Mouse (Mus musculus) neural tube, embryonic 13.5 days (tissue): Measurements from ENCODE around the gene Cacna2d4. TPM values are rescaled to one million over a fixed set of nuclear protein-coding genes. Genes with fewer than 3 reads are reported as not detected.

Source experiments
- ATAC-seq: fragments of 200-750 bp; cut with Nextera tagmentation; 2 replicates; pipeline ENCODE4 v1.8.0; 2017; ENCODE audit warnings: low read depth, mild to moderate bottlenecking, moderate TSS enrichment, moderate library complexity
- H3K27ac ChIP-seq: fragments of 300-500 bp; sonication (generic); replicated peaks from 2 replicates; pipeline ENCODE4 v1.5.1; 2015; ENCODE audit warnings: moderate library complexity, mild to moderate bottlenecking, inconsistent platforms
- H3K27me3 ChIP-seq: fragments of 300-500 bp; sonication (generic); 2 replicates; pipeline ENCODE4 v1.6.1; 2015; ENCODE audit warnings: mild to moderate bottlenecking, inconsistent platforms
- H3K36me3 ChIP-seq: fragments of 300-500 bp; sonication (generic); 2 replicates; pipeline ENCODE4 v1.6.1; 2015; ENCODE audit warnings: mild to moderate bottlenecking, inconsistent platforms
- H3K4me1 ChIP-seq: fragments of 300-500 bp; sonication (generic); replicated peaks from 2 replicates; pipeline ENCODE4 v1.6.1; 2015; ENCODE audit warnings: inconsistent platforms
- H3K4me2 ChIP-seq: fragments of 300-500 bp; sonication (generic); 2 replicates; pipeline ENCODE4 v1.6.1; 2015; ENCODE audit warnings: inconsistent platforms, mild to moderate bottlenecking, moderate library complexity
- H3K4me3 ChIP-seq: fragments of 300-500 bp; sonication (generic); 2 replicates; pipeline ENCODE4 v1.5.1; 2015; ENCODE audit warnings: mild to moderate bottlenecking, inconsistent platforms
- H3K9ac ChIP-seq: fragments of 300-500 bp; sonication (generic); 2 replicates; pipeline ENCODE4 v1.6.1; 2015; ENCODE audit warnings: moderate library complexity, mild to moderate bottlenecking, inconsistent platforms
- H3K9me3 ChIP-seq: fragments of 300-500 bp; sonication (generic); 2 replicates; pipeline ENCODE4 v1.6.1; 2016; ENCODE audit warnings: inconsistent platforms
- WGBS: fragments of 180-500 bp; shearing (Covaris S2); methylation state at CpG from one replicate; pipeline ENCODE4 v1.1.7; 2015; 5-methylcytosine and 5-hydroxymethylcytosine counted together
- polyA plus RNA-seq: library from polyadenylated mRNA; unstranded; fragments of >200 nt; fragmentation: Nextera tagmentation; extraction: Ambion mirVana; gene quantifications from 2 replicates; pipeline ENCODE4 v1.2.1, GENCODE M21; 2015

Cacna2d4 gene
- polyA plus RNA-seq = 0.17 and 0.55 TPM in 2 replicates

DNA sequence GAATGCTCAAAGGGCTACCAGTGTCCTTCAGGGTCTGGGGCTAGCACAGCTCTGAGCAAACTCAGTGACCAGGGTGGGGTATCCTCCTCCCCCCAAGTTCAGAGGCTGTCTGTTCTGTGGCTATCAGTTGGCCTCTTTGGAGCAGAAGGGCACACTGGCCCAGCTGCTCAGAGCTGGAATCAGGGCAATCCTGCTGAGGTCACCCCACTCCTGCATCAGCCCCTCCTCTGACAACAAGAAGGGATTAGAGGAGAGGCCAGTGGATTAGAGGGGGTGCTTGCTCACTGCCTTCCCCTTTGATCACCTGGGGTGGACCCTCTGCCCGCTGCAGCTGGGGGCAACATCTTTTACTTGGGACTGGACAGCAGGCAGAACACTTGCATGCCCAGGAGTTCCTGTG, at the start of gene Cacna2d4:
Gene Cacna2d4 (plus strand): TSS at position 286 of the 400 bp plus-strand sequence.
- 71% methylated on average over 1 of the region's 1 CpGs for whole genome bisulfite sequencing
- no peak for ATAC-seq
- no peak within 1 kb of the TSS for H3K4me2 ChIP-seq
- no peaks in the 10 kb centered on the region for H3K9me3 ChIP-seq
- no peaks in the 10 kb centered on the region for H3K36me3 ChIP-seq
- no peaks in the 10 kb centered on the region for H3K27me3 ChIP-seq
- no peak within 1 kb of the TSS for H3K9ac ChIP-seq
- no peak within 1 kb of the TSS for H3K4me3 ChIP-seq
- peak within 1 kb of the TSS; percentile 61 for H3K27ac ChIP-seq
- peaks cover 27% of the 10 kb centered on the region for H3K4me1 ChIP-seq

DNA sequence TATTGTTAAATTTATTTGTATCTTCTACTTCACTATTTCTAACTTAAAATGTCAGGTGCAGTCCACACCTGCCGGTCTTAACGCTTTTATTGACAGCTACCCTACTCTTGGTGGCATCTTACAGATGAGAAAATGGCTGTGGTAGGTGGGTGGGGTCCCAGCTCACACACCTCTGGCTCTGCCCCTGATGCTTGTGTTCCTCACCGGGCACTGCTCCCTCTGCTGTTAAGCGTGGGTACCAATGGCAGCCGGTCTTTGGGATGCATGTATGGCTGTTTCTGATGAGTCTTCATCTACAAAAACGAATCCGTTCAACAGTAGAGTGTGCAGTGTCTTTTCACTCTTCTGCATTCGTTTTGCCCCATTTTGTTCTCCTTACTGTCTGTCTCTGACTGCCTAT, 49.7 kb upstream of the Cacna2d4 start:
- no peak overlapping the region for H3K27ac ChIP-seq
- ATAC-seq = no peak
- WGBS = 67% methylated on average over 8 of the region's 8 CpGs
- H3K9ac ChIP-seq = no peak overlapping the region
- H3K9me3 ChIP-seq = no peaks in the 10 kb centered on the region
- H3K36me3 ChIP-seq = peaks cover 56% of the 10 kb centered on the region
- no peaks in the 10 kb centered on the region for H3K4me1 ChIP-seq
- no peak overlapping the region for H3K4me2 ChIP-seq
- no peak overlapping the region for H3K4me3 ChIP-seq
- H3K27me3 ChIP-seq = no peaks in the 10 kb centered on the region

DNA sequence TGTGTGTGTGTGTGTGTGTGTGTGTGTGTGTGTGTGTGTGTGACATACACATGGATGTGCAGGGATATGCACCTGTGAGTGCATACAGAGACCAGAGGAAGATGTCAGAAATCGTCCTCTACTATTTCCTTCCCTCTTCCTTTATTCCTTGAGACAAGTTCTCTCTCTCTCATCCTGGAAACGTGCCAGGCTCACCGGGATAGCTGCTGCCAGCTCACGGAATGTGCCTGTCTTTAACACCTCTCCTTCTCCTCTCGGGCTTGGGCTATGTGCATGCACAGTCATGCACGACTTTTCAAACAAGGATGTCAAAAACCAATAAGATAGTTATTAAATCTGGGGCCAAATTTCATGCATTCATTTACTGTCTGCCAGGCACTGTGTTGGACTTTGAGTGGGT, 48.7 kb upstream of the Cacna2d4 start:
- H3K9me3 ChIP-seq = no peaks in the 10 kb centered on the region
- ATAC-seq = no peak
- H3K27me3 ChIP-seq = no peaks in the 10 kb centered on the region
- whole genome bisulfite sequencing = 68% methylated on average over 6 of the region's 6 CpGs
- H3K4me1 ChIP-seq = no peaks in the 10 kb centered on the region
- no peak overlapping the region for H3K27ac ChIP-seq
- peaks cover 66% of the 10 kb centered on the region for H3K36me3 ChIP-seq
- no peak overlapping the region for H3K4me3 ChIP-seq
- no peak overlapping the region for H3K4me2 ChIP-seq
- no peak overlapping the region for H3K9ac ChIP-seq

DNA sequence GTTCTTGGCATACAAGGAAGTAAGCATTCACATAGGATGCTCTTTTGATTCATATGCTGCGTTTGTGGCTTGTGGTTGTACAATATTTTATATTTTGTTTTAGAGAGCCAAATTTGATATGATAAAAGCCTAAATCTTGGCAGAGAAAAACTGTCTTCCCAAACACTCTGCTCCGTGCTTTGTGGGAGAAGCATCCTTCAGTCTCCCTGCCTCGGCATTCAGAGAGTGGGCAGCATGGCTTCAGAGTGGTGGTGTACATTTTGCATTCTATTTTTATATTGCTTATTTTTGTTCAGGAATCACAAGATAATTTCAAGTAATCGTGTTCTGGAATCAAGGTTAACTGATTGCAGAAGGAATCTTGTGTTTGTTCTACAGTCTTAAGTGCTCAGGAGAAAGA, 44.8 kb upstream of the Cacna2d4 start:
- no peaks in the 10 kb centered on the region for H3K9me3 ChIP-seq
- H3K36me3 ChIP-seq = peaks cover 74% of the 10 kb centered on the region
- H3K9ac ChIP-seq = no peak overlapping the region
- ATAC-seq = no peak
- H3K27ac ChIP-seq = no peak overlapping the region
- no peak overlapping the region for H3K4me3 ChIP-seq
- 92% methylated on average over 4 of the region's 4 CpGs for WGBS
- no peak overlapping the region for H3K4me2 ChIP-seq
- no peaks in the 10 kb centered on the region for H3K27me3 ChIP-seq
- H3K4me1 ChIP-seq = no peaks in the 10 kb centered on the region

DNA sequence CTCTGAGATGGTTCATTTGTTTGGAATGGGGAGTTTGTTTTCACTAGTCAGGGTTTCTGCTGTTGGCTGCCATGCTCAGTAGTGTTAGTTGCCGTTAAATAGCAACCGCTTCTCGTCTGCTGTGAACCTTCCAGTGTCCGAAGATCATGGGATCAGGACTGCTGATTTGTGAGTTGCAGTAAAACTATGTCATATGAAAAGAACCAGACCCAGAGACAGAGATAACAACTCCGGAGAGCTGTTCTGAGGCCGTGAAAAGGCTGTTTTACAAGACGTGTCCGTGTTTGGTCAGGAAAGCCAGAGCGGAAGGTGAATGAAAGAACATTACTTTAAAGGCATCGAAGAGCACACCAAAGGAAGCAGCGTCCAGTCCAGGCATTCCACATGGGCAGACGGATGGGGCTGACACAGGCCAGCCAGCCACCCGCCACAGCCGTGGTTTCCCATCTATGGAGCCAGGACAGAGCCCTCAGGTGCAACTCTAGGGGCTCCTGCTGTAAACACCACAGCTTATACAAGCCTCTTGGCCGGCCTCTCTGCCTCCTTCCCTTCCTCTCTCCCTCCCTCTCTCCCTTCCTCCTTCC, 42.7 kb upstream of the Cacna2d4 start:
- H3K36me3 ChIP-seq = peaks cover 66% of the 10 kb centered on the region
- H3K9me3 ChIP-seq = no peaks in the 10 kb centered on the region
- WGBS = 88% methylated on average over 15 of the region's 15 CpGs
- no peak for ATAC-seq
- no peaks in the 10 kb centered on the region for H3K27me3 ChIP-seq
- H3K9ac ChIP-seq = no peak overlapping the region
- H3K4me3 ChIP-seq = no peak overlapping the region
- peaks cover 7% of the 10 kb centered on the region for H3K4me1 ChIP-seq
- H3K27ac ChIP-seq = no peak overlapping the region
- no peak overlapping the region for H3K4me2 ChIP-seq

DNA sequence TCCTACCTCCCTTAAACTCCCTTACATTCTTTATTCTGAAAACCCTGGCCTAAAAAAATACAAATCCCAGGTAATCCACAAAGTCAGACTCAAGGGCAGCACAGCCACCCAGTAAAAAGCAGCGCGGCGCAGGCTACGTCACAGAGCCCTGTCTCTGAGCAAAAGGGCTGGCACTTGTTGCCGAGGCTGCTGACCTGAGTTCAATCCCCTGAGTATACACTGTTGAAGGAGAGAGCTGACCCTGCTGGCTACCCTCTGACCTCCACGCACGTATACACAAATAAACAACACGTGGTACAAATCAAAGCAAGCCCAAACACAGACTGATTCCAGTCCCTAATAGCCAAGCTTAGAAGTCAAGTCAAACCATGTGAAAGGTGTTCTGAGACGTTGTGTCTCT, 42.2 kb upstream of the Cacna2d4 start:
- WGBS = 87% methylated on average over 9 of the region's 9 CpGs
- Histone ChIP-seq H3K27ac (no peak overlapping the region), H3K4me1 (peaks cover 12% of the 10 kb centered on the region), H3K4me2 (no peak overlapping the region), H3K9me3 (no peaks in the 10 kb centered on the region), H3K27me3 (no peaks in the 10 kb centered on the region), H3K9ac (no peak overlapping the region), H3K36me3 (peaks cover 66% of the 10 kb centered on the region), H3K4me3 (no peak overlapping the region)
- no peak for ATAC-seq

DNA sequence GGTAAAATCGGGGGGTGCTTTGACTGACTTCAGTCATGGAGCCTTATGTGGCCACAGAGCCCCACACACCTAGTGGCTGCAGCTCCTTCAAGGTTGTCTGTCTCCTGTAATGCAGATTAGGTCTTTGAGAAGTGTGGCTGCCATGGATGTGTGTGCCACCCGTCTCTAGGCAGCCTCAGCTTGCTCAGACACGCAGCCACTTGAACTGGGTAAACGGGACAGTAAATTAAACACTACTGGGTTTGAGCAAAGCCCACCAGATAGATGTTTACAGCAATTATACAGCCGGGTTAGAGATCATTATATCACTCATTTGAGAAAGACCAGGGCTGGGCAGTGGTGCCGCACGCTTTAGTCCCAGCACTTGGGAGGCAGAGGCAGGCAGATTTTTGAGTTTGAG, 41.7 kb upstream of the Cacna2d4 start:
- 89% methylated on average over 7 of the region's 7 CpGs for WGBS
- ATAC-seq = no peak

DNA sequence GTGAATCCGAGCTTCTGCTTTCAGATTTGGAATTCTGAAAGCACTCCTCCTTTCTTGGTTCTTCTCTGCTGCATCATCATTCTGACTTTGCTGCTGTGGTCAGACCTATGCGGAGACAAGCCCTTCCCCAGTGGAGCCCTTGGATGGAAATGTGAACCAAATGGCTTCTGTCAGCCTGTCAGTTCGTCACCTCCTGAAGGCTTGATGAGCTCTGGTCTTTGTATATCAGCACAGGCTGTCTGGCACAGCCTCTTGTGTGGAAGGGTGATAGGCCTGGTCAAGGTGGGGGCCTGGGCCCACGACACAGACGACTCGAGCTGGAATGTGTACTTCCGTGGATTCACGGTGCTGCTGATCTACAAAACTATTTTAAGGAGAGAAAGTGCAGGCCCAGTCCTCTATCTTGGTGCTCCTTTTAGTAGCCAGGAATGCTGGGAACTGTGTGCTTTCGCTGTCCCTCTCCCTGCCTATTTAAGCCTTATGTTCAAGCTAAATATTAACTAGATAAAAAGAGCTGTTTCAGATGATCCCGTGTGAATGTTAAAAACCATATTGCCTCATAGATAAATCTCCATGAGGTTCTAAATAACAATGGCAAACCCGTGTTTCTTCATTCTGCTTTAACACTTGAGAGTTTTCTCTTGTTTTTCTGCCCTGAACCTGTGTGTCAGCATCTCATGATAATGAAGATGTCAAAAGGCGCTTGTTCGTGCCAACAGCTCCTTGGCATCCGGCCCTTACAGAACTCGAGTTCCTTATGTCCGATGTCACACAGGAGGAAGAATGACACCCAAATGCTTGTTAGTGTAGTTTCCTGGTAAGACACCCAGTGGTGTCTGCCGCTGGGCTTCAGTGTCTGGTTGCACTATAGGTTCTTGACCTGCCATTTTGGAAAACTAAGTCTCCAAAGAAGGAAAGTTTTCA, 39.7 kb upstream of the Cacna2d4 start, which contains the start of gene Cacna1c:
Gene Cacna1c (minus strand): TSS at position 37 of the 924 bp plus-strand sequence.
- peaks cover 51% of the 10 kb centered on the region for H3K36me3 ChIP-seq
- no peak within 1 kb of the TSS for H3K4me2 ChIP-seq
- no peak for ATAC-seq
- H3K4me1 ChIP-seq = peaks cover 17% of the 10 kb centered on the region
- no peak within 1 kb of the TSS for H3K4me3 ChIP-seq
- no peak within 1 kb of the TSS for H3K9ac ChIP-seq
- H3K9me3 ChIP-seq = no peaks in the 10 kb centered on the region
- 85% methylated on average over 17 of the region's 17 CpGs for WGBS
- no peaks in the 10 kb centered on the region for H3K27me3 ChIP-seq
- no peak within 1 kb of the TSS for H3K27ac ChIP-seq

More for the DNA sequence above, 41.7 kb upstream of the Cacna2d4 start:
- H3K36me3 ChIP-seq = peaks cover 61% of the 10 kb centered on the region
- no peaks in the 10 kb centered on the region for H3K27me3 ChIP-seq
- no peak overlapping the region for H3K9ac ChIP-seq
- no peaks in the 10 kb centered on the region for H3K9me3 ChIP-seq
- H3K4me3 ChIP-seq = no peak overlapping the region
- H3K4me1 ChIP-seq = peaks cover 16% of the 10 kb centered on the region
- H3K27ac ChIP-seq = no peak overlapping the region
- H3K4me2 ChIP-seq = no peak overlapping the region

DNA sequence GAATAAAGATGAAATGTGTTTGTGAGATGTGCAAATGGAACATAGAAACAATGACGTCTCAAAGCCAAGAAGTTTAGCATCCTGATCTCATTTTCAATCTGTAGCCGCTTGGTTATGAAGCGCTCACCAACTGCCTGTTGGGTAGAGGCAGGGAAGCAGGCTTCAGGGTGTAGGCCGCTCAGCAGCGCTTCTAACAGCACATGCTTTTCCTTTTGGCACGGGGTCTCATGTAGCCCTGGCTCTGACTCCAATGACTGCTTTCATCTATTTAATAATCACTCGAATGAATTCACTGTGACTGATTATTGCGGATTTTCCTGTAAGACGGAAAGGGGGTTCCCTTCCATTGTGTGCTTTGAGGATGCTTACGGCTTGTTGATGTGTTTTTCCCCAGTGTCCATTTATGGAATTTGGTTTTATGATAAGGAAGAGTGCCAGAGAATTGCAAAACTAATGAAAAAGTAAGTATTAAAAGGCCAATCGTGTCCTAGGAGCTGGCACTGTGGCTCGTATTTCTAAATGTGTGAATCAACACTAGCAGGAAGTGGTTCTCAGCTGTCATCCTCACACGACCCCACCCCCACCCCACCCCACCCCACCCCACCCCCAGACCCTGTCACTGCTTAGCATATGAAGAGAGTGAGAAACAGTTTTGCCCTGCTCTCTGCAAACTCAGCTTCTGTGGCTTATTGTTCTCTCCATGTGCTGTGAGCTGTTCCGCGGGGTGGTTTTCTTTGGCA, 37.6 kb upstream of the Cacna2d4 start:
- no peak for ATAC-seq
- no peaks in the 10 kb centered on the region for H3K9me3 ChIP-seq
- H3K27ac ChIP-seq = 0 out of 2 replicates have a peak overlapping the region, but pooled peaks have one; percentile 23
- H3K4me1 ChIP-seq = peaks cover 17% of the 10 kb centered on the region
- H3K36me3 ChIP-seq = peaks cover 46% of the 10 kb centered on the region
- no peaks in the 10 kb centered on the region for H3K27me3 ChIP-seq
- H3K4me2 ChIP-seq = no peak overlapping the region
- H3K4me3 ChIP-seq = no peak overlapping the region
- WGBS = 38% methylated on average over 15 of the region's 15 CpGs
- H3K9ac ChIP-seq = 0 out of 2 replicates have a peak overlapping the region, but pooled peaks have one; percentile 17

DNA sequence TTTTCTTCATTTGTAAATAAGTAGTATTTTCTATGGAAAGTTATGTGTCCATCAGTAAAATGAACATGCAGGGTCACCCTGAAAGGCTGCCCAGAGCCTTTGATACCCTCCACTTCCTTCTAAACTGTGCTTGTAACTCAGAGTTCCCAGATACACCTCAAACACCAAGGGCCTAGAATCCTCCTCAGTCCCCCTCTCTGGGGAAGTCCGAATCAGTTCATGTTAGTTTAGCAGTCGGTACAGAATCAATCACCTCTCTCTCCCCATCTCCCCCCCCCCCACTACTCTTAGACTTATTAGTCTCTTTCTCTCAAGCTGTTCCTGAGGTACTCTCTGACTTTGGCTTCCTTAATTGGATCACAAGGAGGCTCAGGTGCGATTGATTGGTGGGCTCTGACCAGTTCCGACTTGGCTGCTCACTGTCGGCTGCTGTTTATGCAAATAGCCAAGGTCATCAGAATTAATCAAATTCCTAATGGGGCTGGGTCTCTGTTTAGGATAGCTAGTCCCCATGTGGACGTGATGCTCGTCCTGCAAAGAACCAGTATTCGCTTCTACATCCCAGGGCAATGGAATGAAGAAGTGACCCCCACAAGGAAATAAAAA, 36.9 kb upstream of the Cacna2d4 start:
- 24% methylated on average over 8 of the region's 8 CpGs for WGBS
- no peak for ATAC-seq

DNA sequence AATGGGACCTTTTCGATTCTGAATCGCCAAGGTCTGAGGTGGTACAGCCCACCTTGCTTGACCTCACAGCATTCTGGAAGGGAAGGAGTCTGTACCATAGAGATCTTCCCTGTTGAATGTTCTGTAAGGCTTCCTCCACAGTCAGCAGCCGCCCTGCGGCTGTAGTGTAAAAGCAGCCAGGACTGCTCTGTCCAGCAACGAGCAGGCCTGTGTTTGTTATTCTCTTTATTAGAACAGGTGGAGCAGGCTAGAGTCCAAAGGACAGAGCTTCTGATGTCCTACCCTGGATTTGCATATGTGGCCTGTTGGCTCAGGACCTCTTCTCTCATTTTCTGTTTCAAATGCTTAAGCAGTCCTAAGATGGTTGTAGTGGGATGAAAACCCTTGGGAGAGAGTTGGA, 36.0 kb upstream of the Cacna2d4 start:
- Histone ChIP-seq H3K4me3 (no peak overlapping the region), H3K4me1 (peaks cover 19% of the 10 kb centered on the region), H3K36me3 (peaks cover 38% of the 10 kb centered on the region), H3K4me2 (no peak overlapping the region), H3K9ac (no peak overlapping the region), H3K27me3 (no peaks in the 10 kb centered on the region), H3K27ac (no peak overlapping the region), H3K9me3 (no peaks in the 10 kb centered on the region)
- no peak for ATAC-seq
- WGBS = 85% methylated on average over 5 of the region's 5 CpGs

More for the DNA sequence above, 36.9 kb upstream of the Cacna2d4 start:
- peaks cover 17% of the 10 kb centered on the region for H3K4me1 ChIP-seq
- H3K36me3 ChIP-seq = peaks cover 41% of the 10 kb centered on the region
- H3K4me2 ChIP-seq = no peak overlapping the region
- H3K9me3 ChIP-seq = no peaks in the 10 kb centered on the region
- no peak overlapping the region for H3K9ac ChIP-seq
- H3K4me3 ChIP-seq = no peak overlapping the region
- no peak overlapping the region for H3K27ac ChIP-seq
- H3K27me3 ChIP-seq = no peaks in the 10 kb centered on the region
